Mouse (Mus musculus) heart, adult 2 months (tissue): ENCODE measurements at regions not wholly inside any gene's neighbourhood (a gene's known extent, or its start where the extent isn't known, plus 50 kb on each side); places are given as distances from the start of the nearest gene placed in this dataset.

Source experiments
- CTCF ChIP-seq: fragments of 200-600 bp; IDR thresholded peaks from 2 replicates; pipeline ENCODE4 v1.8.1; 2022; ENCODE audit warnings: antibody characterized with exemption, mild to moderate bottlenecking, moderate library complexity
- POLR2A ChIP-seq: fragments of 200-500 bp; IDR thresholded peaks from 2 replicates; pipeline ENCODE4 v1.6.1; 2011; ENCODE audit warnings: mild to moderate bottlenecking, low read depth, low read length, control low read depth; ENCODE audit not compliant: insufficient read depth

DNA sequence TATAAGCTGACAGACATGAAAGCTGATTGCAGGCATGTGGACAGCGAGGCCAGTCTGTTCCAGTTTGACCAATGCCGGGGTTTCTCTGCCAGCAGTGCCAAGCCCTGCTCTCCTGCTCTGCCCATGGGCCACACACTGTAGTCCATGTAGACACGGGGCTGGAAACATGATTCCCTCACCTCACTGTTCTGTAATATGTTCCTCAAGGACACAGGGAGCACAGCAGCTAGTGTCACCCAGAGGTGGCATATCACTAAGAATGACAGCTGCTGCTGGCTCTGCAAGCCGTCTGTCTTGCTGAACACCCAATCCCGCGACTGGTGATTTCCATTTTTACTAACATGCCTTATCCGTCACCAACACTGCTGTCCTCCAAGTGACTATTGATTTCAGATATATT is 339.9 kb downstream of the Lpin1 start:
- TF ChIP-seq CTCF: no peak
- no peak for TF ChIP-seq POLR2A
